Mouse (Mus musculus): ENCODE measurements at regions not wholly inside any gene's neighbourhood (a gene's known extent, or its start where the extent isn't known, plus 50 kb on each side); places are given as distances from the start of the nearest gene placed in this dataset.

GRCm38 (mm10) chr7:71541467-71541866, 190.2 kb upstream of the Gm10295 start:
- Histone ChIP-seq H3K36me3 (no peaks in the 10 kb centered on the region), H3K9me3 (no peaks in the 10 kb centered on the region), H3K27ac (no peak overlapping the region), H3K9ac (replicated peaks) (no peak overlapping the region), H3K4me1 (replicated peaks) (no peaks in the 10 kb centered on the region), H3K4me3 (replicated peaks) (no peak overlapping the region), H3K4me2 (replicated peaks) (no peak overlapping the region), H3K27me3 (no peaks in the 10 kb centered on the region)
- 32% methylated on average over 2 of the region's 2 CpGs for WGBS
- no peak for ATAC-seq

GRCm38 (mm10) chr7:71533109-71533508, 181.8 kb upstream of the Gm10295 start:
- WGBS, result 54% methylated on average over 5 of the region's 5 CpGs
- Histone ChIP-seq H3K27me3 (no peaks in the 10 kb centered on the region), H3K27ac (no peak overlapping the region), H3K36me3 (no peaks in the 10 kb centered on the region), H3K4me2 (replicated peaks) (no peak overlapping the region), H3K9ac (replicated peaks) (no peak overlapping the region), H3K9me3 (no peaks in the 10 kb centered on the region), H3K4me3 (replicated peaks) (no peak overlapping the region), H3K4me1 (replicated peaks) (no peaks in the 10 kb centered on the region)
- no peak for ATAC-seq

GRCm38 (mm10) chr7:71531496-71531895, 180.2 kb upstream of the Gm10295 start:
- WGBS, result 82% methylated on average over 6 of the region's 6 CpGs
- H3K4me3 ChIP-seq (replicated peaks), result no peak overlapping the region
- no peaks in the 10 kb centered on the region for H3K4me1 ChIP-seq (replicated peaks)
- H3K9ac ChIP-seq (replicated peaks), result no peak overlapping the region
- H3K27ac ChIP-seq, result no peak overlapping the region
- no peak overlapping the region for H3K4me2 ChIP-seq (replicated peaks)
- no peak for ATAC-seq
- no peaks in the 10 kb centered on the region for H3K9me3 ChIP-seq
- H3K36me3 ChIP-seq, result no peaks in the 10 kb centered on the region
- H3K27me3 ChIP-seq, result no peaks in the 10 kb centered on the region

- no peak overlapping the region for H3K27ac ChIP-seq
- WGBS, result 84% methylated on average over 4 of the region's 4 CpGs
These were observed 179.6 kb upstream of the Gm10295 start for GRCm38 (mm10) chr7:71530922-71531321.

GRCm38 (mm10) chr7:71526152-71526551, 174.9 kb upstream of the Gm10295 start:
- no peak overlapping the region for H3K27ac ChIP-seq
- H3K4me2 ChIP-seq (replicated peaks), result no peak overlapping the region
- H3K36me3 ChIP-seq, result no peaks in the 10 kb centered on the region
- 81% methylated on average over 2 of the region's 2 CpGs for WGBS
- H3K4me1 ChIP-seq (replicated peaks), result no peaks in the 10 kb centered on the region
- H3K9ac ChIP-seq (replicated peaks), result no peak overlapping the region
- H3K27me3 ChIP-seq, result no peaks in the 10 kb centered on the region
- no peak overlapping the region for H3K4me3 ChIP-seq (replicated peaks)
- no peaks in the 10 kb centered on the region for H3K9me3 ChIP-seq
- no peak for ATAC-seq

More at GRCm38 (mm10) chr7:71530922-71531321, 179.6 kb upstream of the Gm10295 start:
- ATAC-seq, result no peak
- H3K9ac ChIP-seq (replicated peaks), result no peak overlapping the region
- no peaks in the 10 kb centered on the region for H3K4me1 ChIP-seq (replicated peaks)
- no peak overlapping the region for H3K4me2 ChIP-seq (replicated peaks)
- H3K9me3 ChIP-seq, result no peaks in the 10 kb centered on the region
- no peak overlapping the region for H3K4me3 ChIP-seq (replicated peaks)
- no peaks in the 10 kb centered on the region for H3K36me3 ChIP-seq
- H3K27me3 ChIP-seq, result no peaks in the 10 kb centered on the region

- no peaks in the 10 kb centered on the region for H3K9me3 ChIP-seq
- H3K9ac ChIP-seq (replicated peaks), result no peak overlapping the region
- no peaks in the 10 kb centered on the region for H3K4me1 ChIP-seq (replicated peaks)
- H3K27me3 ChIP-seq, result no peaks in the 10 kb centered on the region
- no peak overlapping the region for H3K4me2 ChIP-seq (replicated peaks)
- no peak overlapping the region for H3K27ac ChIP-seq
- H3K4me3 ChIP-seq (replicated peaks), result no peak overlapping the region
- H3K36me3 ChIP-seq, result no peaks in the 10 kb centered on the region
- no peak for ATAC-seq
These were observed 173.4 kb upstream of the Gm10295 start for GRCm38 (mm10) chr7:71524577-71525126.

GRCm38 (mm10) chr7:71524119-71524518, 172.8 kb upstream of the Gm10295 start:
- WGBS, result 79% methylated on average over 2 of the region's 2 CpGs
- no peak for ATAC-seq

GRCm38 (mm10) chr7:71507379-71507778, 156.1 kb upstream of the Gm10295 start:
- Histone ChIP-seq H3K36me3 (no peaks in the 10 kb centered on the region), H3K4me2 (replicated peaks) (no peak overlapping the region), H3K9me3 (no peaks in the 10 kb centered on the region), H3K9ac (replicated peaks) (no peak overlapping the region), H3K4me3 (replicated peaks) (no peak overlapping the region), H3K27ac (no peak overlapping the region), H3K27me3 (no peaks in the 10 kb centered on the region), H3K4me1 (replicated peaks) (no peaks in the 10 kb centered on the region)
- ATAC-seq, result no peak
- WGBS, result 67% methylated on average over 3 of the region's 3 CpGs

More at GRCm38 (mm10) chr7:71524119-71524518, 172.8 kb upstream of the Gm10295 start:
- no peak overlapping the region for H3K4me3 ChIP-seq (replicated peaks)
- H3K4me2 ChIP-seq (replicated peaks), result no peak overlapping the region
- H3K27ac ChIP-seq, result no peak overlapping the region
- no peaks in the 10 kb centered on the region for H3K9me3 ChIP-seq
- no peak overlapping the region for H3K9ac ChIP-seq (replicated peaks)
- no peaks in the 10 kb centered on the region for H3K36me3 ChIP-seq
- no peaks in the 10 kb centered on the region for H3K27me3 ChIP-seq
- H3K4me1 ChIP-seq (replicated peaks), result no peaks in the 10 kb centered on the region

GRCm38 (mm10) chr7:71500719-71501118, 149.4 kb upstream of the Gm10295 start:
- no peaks in the 10 kb centered on the region for H3K27me3 ChIP-seq
- no peaks in the 10 kb centered on the region for H3K36me3 ChIP-seq
- H3K9me3 ChIP-seq, result no peaks in the 10 kb centered on the region
- H3K9ac ChIP-seq (replicated peaks), result no peak overlapping the region
- no peak overlapping the region for H3K27ac ChIP-seq
- ATAC-seq, result no peak
- no peaks in the 10 kb centered on the region for H3K4me1 ChIP-seq (replicated peaks)
- WGBS, result 58% methylated on average over 6 of the region's 6 CpGs
- no peak overlapping the region for H3K4me3 ChIP-seq (replicated peaks)
- no peak overlapping the region for H3K4me2 ChIP-seq (replicated peaks)

GRCm38 (mm10) chr7:71498123-71498522, 146.8 kb upstream of the Gm10295 start:
- no peaks in the 10 kb centered on the region for H3K36me3 ChIP-seq
- H3K4me3 ChIP-seq (replicated peaks), result no peak overlapping the region
- no peak for ATAC-seq
- H3K27me3 ChIP-seq, result no peaks in the 10 kb centered on the region
- H3K4me1 ChIP-seq (replicated peaks), result no peaks in the 10 kb centered on the region
- no peak overlapping the region for H3K27ac ChIP-seq
- no peak overlapping the region for H3K4me2 ChIP-seq (replicated peaks)
- WGBS, result 81% methylated on average over 7 of the region's 7 CpGs
- no peaks in the 10 kb centered on the region for H3K9me3 ChIP-seq
- no peak overlapping the region for H3K9ac ChIP-seq (replicated peaks)

GRCm38 (mm10) chr7:71491128-71491527, 139.8 kb upstream of the Gm10295 start:
- no peak overlapping the region for H3K4me3 ChIP-seq (replicated peaks)
- no peak overlapping the region for H3K9ac ChIP-seq (replicated peaks)
- WGBS, result 71% methylated on average over 4 of the region's 4 CpGs
- no peaks in the 10 kb centered on the region for H3K36me3 ChIP-seq
- no peak overlapping the region for H3K4me2 ChIP-seq (replicated peaks)
- H3K9me3 ChIP-seq, result no peaks in the 10 kb centered on the region
- no peak overlapping the region for H3K27ac ChIP-seq
- no peaks in the 10 kb centered on the region for H3K4me1 ChIP-seq (replicated peaks)
- H3K27me3 ChIP-seq, result no peaks in the 10 kb centered on the region
- no peak for ATAC-seq

GRCm38 (mm10) chr7:71488016-71488650, 136.8 kb upstream of the Gm10295 start:
- ATAC-seq, result no peak
- no peak overlapping the region for H3K9ac ChIP-seq (replicated peaks)
- no peaks in the 10 kb centered on the region for H3K36me3 ChIP-seq
- no peak overlapping the region for H3K4me3 ChIP-seq (replicated peaks)
- no peaks in the 10 kb centered on the region for H3K27me3 ChIP-seq
- 92% methylated on average over 7 of the region's 7 CpGs for WGBS
- no peak overlapping the region for H3K4me2 ChIP-seq (replicated peaks)
- H3K4me1 ChIP-seq (replicated peaks), result no peaks in the 10 kb centered on the region
- H3K9me3 ChIP-seq, result no peaks in the 10 kb centered on the region
- H3K27ac ChIP-seq, result no peak overlapping the region

- H3K27me3 ChIP-seq, result no peaks in the 10 kb centered on the region
- H3K4me1 ChIP-seq (replicated peaks), result 0 out of 2 replicates have a peak, but pooled peaks cover 4% of the 10 kb centered on the region
- H3K9me3 ChIP-seq, result no peaks in the 10 kb centered on the region; the same call in 1 of the 2 replicates
- H3K27ac ChIP-seq, result no peak overlapping the region
- H3K36me3 ChIP-seq, result no peaks in the 10 kb centered on the region
- no peak overlapping the region for H3K4me2 ChIP-seq (replicated peaks)
- 85% methylated on average over 4 of the region's 4 CpGs for WGBS
- ATAC-seq, result no peak
- no peak overlapping the region for H3K4me3 ChIP-seq (replicated peaks)
- no peak overlapping the region for H3K9ac ChIP-seq (replicated peaks)
These were observed 124.1 kb upstream of the Gm10295 start for GRCm38 (mm10) chr7:71475383-71475782.

Measured in midbrain, embryonic 13.5 days (tissue).